Mouse (Mus musculus): ENCODE results near the gene Gys2.
A peak's percentile ranks its signal among the peaks of the same experiment; 100 is the strongest.
"Not testable (repeated sequence)": the region's sequence is repeated elsewhere in the genome, so short reads cannot be mapped to it uniquely, and the experiment has no call there.

Gene Gys2

DNA sequence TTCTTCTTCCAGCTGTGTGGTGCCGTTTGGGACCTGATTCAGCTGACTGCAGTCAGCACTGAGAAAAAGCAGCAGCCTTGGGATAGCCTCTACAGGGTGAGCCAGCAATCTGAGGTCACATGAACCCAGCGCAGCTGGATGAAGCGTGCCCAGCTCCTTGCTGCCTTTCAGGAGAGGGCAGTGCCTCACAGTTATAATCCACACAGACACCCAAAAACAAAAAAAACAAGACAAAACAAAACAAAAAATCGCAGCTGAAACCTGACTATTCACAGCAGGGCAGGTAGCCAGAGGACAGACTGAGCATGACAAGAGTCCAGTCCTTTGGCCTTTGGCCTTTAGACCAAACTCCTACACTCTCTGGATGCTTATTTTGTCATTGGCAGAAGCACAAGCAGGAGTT, at the start of gene Gys2:
Gene Gys2 (minus strand): TSS at position 309 of the 403 bp plus-strand sequence.
- DNase-seq (ENCODE audit: inconsistent age in 2 of 2, low spot score in 1 of 2) = no peak

DNA sequence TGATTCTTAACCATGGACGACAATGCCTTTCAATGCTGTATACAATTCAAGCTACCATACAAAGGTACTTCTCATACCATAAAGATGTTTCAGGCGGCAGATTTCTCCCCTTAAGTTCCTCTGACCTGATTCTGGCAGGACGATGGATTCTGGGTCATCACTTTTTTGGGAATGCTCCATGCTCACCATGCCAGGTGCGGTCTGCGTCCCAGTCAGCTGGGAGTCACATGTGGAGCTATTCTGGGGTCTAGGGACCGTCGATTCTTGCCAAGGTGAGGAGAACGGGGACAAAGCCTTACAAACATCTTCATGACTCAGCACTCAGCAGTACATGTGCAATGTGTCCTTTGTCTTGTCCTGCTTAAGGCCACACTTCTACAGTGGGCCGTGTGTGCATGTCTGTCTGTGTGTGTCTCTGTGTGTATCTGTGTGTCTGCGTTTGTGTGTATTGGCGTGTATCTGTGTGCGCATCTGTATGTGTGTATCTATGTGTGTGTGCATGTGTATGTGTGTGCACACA, 48.7 kb upstream of the Gys2 start:
- DNase-seq (ENCODE audit: inconsistent age in 2 of 2, low spot score in 1 of 2) = no peak

DNA sequence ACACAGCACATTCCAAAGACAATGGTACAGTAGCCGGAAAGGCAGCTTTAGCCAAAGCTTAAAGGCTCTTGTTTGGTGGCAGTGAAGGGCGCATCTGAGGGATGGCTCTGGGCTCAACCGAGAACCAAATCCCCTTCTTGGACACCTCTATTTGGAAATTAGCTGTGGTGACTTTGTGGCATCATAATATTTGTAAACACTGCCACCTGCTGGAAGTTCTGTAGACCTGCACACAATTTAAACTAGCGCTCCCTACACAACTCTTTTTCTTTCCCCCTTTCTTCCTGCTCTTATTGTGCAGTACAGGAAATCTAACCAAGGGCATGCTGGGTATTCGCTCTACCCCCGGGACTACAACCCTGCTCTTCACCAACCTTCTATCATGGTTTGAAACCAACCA, 46.2 kb upstream of the Gys2 start:
- peak; percentile 13 to 71 for DNase-seq (ENCODE audit: inconsistent age in 2 of 2, low spot score in 1 of 2)

DNA sequence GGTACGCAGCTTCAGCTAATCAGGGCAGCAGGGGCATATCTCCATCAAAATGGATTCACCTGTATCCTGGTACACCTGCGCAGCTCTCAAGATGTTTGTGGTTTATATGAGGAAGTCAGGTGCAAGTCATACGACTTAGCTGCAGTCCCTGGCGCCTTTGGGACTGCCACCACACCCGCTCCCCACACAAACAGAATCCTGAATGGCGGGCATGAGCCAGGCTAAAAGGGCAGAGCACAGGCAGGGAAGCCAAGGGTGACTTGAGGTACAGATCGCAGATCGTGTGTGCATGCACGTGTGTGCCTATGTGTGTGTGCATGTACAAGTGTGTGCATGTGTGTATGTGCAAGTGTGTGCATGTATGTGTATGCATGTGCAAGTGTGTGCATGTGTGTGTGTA, 42.5 kb upstream of the Gys2 start:
- DNase-seq (ENCODE audit: inconsistent age in 2 of 2, low spot score in 1 of 2) = not testable (repeated sequence)

DNA sequence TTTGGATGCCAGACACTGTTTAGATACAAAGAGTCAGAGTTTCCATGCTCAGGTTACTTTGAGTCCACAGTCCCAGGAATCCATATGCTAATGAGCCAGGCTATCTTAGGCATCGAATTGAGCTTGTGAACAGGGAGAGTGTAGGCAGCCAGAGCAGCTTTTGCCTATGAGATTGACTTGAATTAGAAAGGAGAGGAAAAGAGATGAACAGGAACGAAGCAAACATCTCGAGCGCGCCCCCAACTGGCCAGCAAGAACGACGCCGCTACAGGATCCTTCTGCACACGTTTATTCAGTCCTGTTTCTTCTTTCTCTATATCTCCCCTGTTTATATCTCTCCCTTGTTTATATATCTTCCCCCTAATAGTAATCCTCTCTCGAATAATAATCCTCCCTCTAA, 42.0 kb upstream of the Gys2 start:
- DNase-seq (ENCODE audit: inconsistent age in 2 of 2, low spot score in 1 of 2) = peak; percentile 39 to 80

DNA sequence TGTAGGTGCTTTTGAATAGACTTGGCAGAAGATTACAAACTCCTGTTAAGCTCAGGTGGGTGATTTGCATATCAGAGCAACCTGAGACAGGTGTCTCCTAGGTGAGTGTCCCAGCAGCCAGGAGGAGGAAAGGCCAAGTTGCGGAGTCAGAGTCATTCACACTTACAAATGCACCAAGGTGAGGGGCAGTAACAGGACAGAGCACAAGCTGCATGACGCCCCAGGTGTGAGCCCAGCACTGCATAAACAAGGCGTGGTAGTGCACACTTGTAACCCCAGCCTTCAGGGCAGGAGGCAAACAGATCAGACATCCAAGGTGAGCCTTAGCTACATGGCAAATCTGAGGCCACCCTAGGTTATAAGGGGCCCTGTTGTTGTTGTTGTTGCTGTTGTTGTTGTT, 40.0 kb upstream of the Gys2 start:
- DNase-seq (ENCODE audit: inconsistent age in 2 of 2, low spot score in 1 of 2) = no peak

DNA sequence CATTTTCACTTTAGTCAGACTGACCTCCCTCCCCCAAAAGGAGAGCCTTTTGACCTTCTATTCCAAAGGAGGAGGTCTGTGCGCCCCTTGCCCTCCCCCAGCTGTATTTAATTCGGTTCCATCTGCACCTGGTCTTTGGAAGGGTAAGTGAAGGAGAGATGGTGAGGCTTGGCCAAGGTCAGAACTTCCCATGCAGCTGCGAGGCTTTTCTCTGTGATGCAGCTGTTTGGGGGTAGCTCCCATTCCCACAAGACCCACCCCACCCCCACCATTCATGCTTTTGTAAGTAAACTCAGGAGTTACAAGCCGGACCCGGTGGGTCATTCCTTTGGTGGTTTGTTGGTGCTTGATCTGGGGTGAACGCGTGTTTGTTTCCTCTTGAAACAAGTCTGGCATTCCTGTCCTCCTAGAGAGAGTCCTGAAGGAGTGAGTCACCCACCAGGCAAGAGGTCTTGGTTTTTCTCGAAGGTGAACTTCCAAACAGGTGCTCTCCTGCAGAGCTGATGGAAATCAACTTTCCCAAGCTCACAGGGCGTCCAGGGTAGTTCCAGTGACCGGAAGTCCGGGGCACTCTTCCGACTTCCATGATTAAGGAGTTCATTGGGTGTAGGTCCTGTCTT, 38.7 kb upstream of the Gys2 start:
- no peak for DNase-seq (ENCODE audit: inconsistent age in 2 of 2, low spot score in 1 of 2)

DNA sequence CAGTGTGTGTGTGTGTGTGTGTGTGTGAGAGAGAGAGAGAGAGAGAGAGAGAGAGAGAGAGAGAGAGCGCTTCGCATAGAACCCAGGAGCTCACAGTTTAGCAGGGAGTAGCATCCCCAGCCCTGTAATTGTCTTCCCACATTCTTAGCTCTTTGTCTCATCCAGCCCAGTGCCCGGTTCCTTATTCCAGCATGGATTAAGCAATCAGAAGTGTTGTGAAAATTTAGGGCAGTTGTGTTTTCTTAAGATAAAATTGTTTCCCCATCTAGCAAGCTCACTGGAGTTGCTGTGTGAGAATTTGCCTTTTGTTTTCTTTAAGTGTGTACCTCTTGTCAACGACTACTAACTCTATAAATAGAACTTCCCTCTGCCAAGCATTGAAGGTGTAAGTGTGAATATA, 35.8 kb upstream of the Gys2 start:
- peak in 1 of 2 experiments; percentile 38 for DNase-seq (ENCODE audit: inconsistent age in 2 of 2, low spot score in 1 of 2)

DNA sequence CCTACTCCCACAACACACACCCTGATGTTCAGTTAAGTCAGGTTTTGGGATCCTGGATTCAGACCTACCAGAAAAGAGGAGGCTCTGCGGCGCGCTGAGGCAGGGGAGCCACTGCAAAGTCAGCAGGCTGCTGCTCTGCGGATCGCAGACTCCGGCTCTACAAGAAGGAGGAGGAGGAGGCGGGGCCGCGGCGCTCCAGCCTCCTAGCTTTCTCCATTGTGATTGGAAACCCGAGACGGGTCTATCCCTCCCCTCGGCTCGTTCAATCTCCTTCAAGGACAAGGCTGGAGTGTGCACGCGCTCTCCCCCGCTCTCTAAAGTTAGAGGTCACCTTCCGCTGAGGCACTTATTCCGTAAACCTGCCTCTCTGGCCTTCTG, 34.9 kb upstream of the Gys2 start, which contains the start of gene Ldhb:
Gene Ldhb (minus strand): TSS at position 173 of the 378 bp plus-strand sequence.
- peak; percentile 89 to 95 for DNase-seq (ENCODE audit: inconsistent age in 2 of 2, low spot score in 1 of 2)

DNA sequence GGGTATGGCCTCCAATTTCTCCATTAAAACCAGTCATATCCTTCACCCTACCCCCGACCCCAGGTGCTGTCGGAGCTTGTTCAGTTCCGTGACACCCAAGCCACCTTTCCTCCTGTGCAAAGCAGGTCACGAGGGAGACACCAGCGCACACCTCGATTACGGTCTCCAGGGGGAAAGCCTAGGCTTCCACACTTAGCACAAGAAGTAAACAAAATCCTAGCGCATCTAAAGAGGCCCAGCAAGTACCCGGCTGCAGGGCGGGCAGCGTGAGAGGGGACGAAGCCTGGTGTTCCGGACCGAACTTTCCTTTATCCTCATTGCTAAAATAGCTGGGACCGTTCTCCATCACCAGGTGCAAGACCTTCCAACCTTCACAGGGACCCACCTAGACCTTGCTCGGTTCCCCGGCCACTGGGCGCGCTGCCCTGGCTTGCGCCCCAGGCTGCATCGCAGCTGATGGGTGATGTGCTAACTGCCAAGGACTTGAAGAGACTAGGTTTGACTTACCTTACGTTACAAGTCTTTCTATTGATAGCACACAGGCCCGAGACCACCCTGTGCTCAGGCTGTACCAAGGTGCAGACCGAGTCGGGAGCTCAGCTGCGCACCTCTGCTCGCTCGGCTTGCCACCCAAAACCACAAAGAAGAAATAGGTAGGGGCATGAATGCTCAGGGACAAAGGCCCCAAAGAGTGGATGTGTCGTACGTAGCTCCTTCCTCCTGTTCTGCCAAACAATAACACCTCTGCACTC, 34.3 kb upstream of the Gys2 start:
- peak in 1 of 2 experiments; percentile 34 for DNase-seq (ENCODE audit: inconsistent age in 2 of 2, low spot score in 1 of 2)

DNA sequence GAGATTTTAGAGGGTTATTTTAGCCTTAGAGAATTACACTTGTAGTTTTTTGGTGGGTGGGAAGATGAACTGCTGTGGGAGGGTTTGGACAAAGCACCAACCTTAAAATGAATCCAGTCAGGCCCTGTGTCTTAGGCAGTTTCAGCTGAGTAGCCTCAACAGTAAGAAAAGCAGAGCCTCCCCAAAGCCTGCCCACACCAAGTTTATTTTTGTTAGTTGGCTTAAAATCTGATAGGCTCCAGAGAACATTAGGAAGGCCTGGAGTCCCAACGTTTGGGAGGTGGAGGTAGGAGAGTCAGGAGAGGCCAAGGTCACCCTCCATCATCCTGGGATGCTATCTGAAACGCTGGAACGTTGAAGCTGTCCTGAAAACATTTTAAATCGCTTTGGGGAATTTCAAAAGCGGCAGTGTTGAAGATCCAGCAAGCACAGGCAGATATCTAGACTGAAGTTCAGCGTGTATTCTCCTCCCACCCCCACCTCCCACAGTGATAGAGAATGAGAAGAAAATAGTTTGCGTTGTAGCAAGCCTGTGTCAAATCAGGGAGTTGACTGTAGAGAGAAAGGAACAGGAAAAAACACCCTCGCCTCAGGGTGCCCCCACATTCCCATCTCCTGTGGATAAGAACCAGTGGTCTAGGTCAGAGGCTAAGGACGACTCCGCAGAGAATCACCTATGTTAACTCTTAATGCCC, 33.6 kb upstream of the Gys2 start:
- DNase-seq (ENCODE audit: inconsistent age in 2 of 2, low spot score in 1 of 2) = peak in 1 of 2 experiments; percentile 58

DNA sequence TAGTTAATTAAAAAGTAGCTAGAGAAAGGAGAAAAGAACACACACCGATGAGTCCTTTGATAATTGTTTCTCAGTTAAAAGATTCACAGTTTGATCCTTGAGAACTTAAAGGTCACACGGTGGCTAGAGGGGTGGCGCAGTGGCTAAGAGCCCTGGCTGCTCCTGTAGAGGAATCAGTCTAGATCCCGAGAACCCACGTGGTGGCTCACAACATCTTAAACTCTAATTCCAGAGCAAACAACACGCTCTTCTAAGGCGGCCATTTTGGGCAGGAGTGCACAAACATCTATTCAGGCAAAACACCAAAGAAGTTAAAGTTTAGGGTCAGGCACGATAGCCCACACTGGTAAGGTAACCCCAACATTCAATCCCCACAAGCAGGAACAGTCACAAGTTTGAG, 30.7 kb upstream of the Gys2 start:
- no peak for DNase-seq (ENCODE audit: inconsistent age in 2 of 2, low spot score in 1 of 2)

DNA sequence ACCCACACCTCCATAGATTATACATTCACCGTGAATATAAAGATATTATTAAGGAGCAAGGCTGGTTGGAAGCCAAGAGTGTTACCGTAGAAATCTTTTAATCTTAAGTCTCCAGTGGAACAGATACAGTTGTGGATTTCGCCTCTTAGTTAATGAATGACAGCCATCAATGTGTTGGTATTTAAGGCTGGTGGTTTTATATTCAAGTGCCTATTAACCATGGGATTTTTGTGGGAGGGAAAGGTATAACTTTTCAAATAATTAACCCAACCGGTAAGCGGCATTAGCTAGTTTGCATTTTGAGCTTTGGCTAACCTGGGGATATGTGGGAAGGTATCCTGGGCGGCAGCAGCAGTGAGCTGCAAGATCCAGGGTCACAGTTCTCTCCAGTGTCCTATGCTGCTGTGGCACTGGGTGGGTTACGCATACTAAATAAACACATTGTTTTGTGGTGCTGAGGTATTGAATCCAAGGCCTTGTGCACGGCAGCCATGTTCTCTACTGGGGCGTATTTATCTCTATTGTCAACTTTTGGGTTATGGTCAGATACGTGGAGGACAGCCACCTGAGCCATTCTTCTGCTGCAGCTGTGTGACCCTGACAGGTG, 29.7 kb upstream of the Gys2 start:
- no peak for DNase-seq (ENCODE audit: inconsistent age in 2 of 2, low spot score in 1 of 2)

DNA sequence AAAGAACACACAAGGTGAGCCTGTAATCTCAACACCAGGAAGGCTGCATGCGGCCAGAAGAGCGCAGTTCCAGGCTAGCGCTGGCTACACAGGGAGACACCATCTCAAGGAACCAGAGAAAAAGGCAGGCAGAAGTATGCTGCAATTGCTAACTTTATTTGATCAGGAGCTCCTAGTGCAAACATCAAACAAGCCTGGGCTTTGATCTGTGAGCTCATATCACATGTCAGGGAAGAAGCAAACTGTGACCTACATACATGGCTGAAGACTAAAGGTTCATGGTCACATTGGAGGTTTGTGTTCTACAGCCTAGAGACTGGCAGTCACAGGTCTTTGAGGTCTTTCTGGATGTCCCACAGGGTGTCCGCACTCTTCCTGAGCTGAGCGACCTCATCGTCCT, 17.2 kb upstream of the Gys2 start:
- DNase-seq (ENCODE audit: inconsistent age in 2 of 2, low spot score in 1 of 2) = peak in 1 of 2 experiments; percentile 33

DNA sequence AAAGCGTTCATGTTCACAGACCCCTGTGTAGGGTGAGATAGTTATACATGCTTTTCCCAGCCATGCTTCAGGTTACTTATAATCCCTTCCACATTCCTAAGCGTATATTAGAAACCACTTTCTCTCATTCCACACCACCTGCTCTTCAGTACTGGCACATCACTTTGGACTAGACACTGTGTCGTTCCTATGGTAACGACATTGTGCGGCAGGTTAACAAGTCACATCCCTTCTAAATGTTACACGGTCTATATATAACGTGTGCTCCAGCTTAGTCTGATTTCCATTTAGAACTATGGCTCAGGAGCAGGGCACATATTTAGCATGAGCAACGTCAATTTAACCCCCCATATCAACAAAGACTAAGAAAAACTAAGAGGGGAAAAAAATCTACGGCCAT, 14.7 kb upstream of the Gys2 start:
- no peak for DNase-seq (ENCODE audit: inconsistent age in 2 of 2, low spot score in 1 of 2)

DNA sequence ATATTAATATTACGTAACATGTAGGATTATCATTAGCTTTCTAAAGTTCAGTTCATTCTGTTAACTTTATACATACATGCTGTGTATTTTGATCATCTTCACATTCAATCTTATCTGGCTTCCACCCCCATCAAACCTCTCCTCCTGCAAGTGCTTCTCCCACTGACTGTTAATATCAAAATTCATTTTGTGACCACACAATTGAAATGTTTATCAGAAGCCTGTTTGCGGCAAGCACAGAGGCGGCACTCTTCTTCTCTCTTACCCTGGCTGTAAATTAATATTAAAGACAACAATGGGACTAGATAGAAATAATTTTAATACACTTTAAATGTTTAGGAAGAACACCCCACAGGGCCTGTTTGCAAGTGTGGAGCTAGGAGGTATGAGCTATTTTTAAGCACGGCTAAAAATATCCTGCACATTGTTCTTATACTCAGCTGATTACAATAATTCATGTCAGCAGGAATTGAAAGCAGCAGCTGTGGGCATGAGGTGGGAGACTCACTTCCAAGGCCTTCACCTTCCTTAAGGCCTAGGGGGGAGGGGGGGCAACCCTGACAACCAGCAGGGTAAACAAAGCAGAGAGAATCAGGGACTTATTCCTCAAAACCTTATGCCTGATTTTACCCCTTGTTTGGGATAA, 12.7 kb upstream of the Gys2 start:
- no peak for DNase-seq (ENCODE audit: inconsistent age in 2 of 2, low spot score in 1 of 2)

DNA sequence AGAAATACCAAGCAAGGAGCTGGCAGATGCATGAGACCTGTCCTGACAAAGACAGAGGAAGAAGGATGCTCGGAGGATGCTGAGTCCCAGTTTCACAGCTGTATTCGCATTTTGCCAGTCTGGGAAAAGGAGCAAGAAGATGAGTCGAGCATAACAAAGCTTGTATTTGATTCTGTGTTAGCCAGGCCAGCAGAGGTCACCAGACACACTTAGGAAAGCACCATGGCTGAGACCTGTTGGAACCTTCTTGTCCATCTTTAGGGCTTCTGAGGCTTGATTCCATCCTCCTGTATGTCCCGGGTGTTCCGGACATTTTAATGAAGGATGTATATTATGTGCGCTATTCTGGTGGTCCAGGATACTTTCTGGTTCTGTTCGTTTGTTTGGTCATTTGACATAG, 4.3 kb upstream of the Gys2 start:
- peak in 1 of 2 experiments; percentile 37 for DNase-seq (ENCODE audit: inconsistent age in 2 of 2, low spot score in 1 of 2)

DNA sequence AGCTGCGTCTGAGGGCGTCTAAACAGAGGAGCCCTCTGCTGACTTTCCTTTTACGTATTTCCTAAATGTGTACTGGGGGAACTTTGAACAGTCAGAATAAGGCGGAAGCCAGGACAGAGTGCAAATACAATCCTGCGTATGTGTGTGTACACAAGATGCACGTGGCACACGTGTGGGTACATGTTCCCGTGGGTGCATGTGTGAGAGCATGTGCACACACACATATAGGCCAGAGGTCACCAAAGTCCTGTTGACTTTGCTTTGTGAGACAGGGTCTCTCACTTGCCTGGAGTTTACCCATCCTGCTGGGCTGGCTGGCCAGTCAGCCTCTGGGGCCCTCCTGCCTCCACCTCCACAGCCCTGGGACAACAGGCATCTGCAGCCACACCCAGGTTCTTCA, 1.8 kb downstream of the Gys2 start:
- DNase-seq (ENCODE audit: inconsistent age in 2 of 2, low spot score in 1 of 2) = no peak

DNA sequence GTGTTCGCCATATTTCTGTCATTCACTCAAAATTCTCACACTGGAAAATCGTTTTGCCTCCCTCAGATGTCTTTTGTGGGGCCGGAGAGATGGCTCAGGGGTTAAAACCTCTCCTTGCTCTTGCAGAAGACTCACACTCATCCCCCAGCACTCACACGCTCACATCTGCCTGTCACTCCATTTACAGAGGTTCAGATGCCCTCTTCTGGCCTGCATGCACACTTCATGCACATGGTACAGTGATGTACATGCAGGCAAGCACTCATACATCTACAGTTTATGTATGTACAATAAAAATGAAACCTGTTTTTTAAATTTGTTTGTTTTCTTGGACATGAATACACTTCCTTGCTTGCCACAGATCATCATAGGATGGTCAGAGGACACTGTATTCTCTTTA, 3.3 kb downstream of the Gys2 start:
- no peak for DNase-seq (ENCODE audit: inconsistent age in 2 of 2, low spot score in 1 of 2)

DNA sequence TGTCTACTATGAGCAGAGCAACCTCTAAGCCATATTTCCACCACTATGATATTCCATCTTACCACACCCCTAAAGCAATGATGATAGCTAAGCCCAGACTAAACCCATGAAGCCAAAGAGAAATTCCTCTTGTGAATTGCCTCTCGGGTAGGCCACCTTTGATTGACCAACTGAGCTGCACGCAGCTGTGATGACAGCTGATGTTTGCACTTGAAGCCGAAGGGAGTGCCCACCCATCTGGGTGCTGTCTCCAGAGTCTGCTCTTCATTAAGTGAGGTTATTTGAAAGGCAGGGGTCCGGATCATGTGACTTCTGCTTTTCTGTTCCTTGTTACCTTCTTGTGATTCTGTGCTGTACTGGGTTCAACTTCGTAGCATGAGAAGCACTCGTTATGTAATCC, 10.7 kb downstream of the Gys2 start:
- no peak for DNase-seq (ENCODE audit: inconsistent age in 2 of 2, low spot score in 1 of 2)

All from adrenal gland, adult (tissue).